Mouse (Mus musculus) embryonic fibroblast, embryonic 13.5 days (primary cell): Measurements from ENCODE around the gene Plekhg5. TPM values are rescaled to one million over a fixed set of nuclear protein-coding genes. Genes with fewer than 3 reads are reported as not detected.

Experiments used
- H3K27ac ChIP-seq: 2 replicates; pipeline ENCODE4 v1.5.1; 2012; ENCODE audit warnings: low read length, control low read depth, inconsistent platforms; ENCODE audit not compliant: insufficient read depth
- H3K4me1 ChIP-seq: 2 replicates; pipeline ENCODE4 v1.6.1; 2011; ENCODE audit warnings: low read length; ENCODE audit not compliant: control insufficient read depth, insufficient read depth
- H3K4me3 ChIP-seq: 2 replicates; pipeline ENCODE4 v1.5.1; 2011; ENCODE audit warnings: mild to moderate bottlenecking, control low read depth, low read length; ENCODE audit not compliant: insufficient read depth
- CTCF ChIP-seq: IDR thresholded peaks from 2 replicates; pipeline ENCODE4 v1.5.1; 2011; ENCODE audit warnings: mild to moderate bottlenecking, control low read depth, low read length, moderate library complexity, borderline replicate concordance; ENCODE audit not compliant: insufficient read depth
- POLR2A ChIP-seq: IDR thresholded peaks from 2 replicates; pipeline ENCODE4 v1.6.1; 2011; ENCODE audit warnings: low read depth, mild to moderate bottlenecking, control low read depth, low read length, moderate library complexity
- polyA plus RNA-seq: library from polyadenylated mRNA; stranded (reverse); fragments of >200 nt; gene quantifications from 2 replicates; pipeline ENCODE4 v1.2.4, GENCODE M21; 2011; ENCODE audit warnings: low read depth; ENCODE audit not compliant: missing spikeins, insufficient read length

Plekhg5 gene
- polyA plus RNA-seq, 1 experiment: 8.8 TPM

GRCm38 (mm10) chr4:152125161-152126025 is 53.1 kb downstream of the Plekhg5 start:
- no peaks in the 10 kb centered on the region for H3K4me1 ChIP-seq
- no peak overlapping the region for H3K27ac ChIP-seq
- no peak overlapping the region; the same call in 1 of the 2 replicates for H3K4me3 ChIP-seq
- TF ChIP-seq CTCF: no peak
- no peak for TF ChIP-seq POLR2A

DNA sequence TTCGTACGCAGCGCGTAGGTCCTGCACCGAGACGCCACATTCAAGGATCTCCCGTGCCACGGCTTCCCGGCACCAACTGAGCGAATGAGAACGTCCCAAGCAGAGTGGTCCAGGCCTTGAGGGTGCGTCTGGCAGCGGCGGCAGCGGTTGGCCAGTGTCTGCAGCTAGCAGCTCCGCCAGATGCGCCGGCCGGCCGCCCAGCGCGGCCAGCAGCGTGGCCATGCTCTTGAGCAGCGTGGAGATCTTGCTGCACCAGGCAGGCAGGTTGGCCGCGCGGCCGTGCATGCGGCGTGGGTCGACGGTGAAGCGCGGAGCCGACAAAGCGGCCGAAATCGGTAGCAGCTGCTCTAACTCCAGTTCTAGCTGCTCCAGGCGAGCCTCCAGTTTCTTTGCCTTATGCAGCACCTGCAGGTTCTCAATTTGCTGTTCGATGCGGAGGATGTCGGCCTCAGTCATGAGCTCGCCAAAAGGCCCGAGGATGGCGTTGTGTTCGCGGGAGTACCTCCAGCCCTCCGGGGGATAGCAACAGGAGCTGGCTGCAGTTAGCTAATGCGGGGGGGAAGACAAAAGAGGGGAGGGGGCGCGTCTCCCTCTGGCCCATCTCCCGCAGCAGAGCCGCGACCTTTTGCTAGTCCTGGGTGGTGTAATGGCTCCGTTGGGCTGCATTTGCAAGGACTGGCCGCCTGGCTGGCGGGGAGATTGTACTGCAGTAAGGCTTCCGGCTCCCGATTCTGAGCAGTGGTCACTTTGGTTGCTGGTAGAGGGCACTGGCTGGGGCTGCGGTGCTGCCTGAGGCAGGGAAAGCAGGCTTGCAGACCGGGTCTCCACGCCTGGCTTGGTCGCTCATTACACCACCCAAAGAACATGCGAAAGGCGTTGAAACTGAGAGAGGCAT is 54.0 kb downstream of the Plekhg5 start:
- H3K4me1 ChIP-seq: no peaks in the 10 kb centered on the region

GRCm38 (mm10) chr4:152127884-152128283 is 55.6 kb downstream of the Plekhg5 start:
- H3K27ac ChIP-seq: no peak overlapping the region
- H3K4me3 ChIP-seq: no peak overlapping the region
- TF ChIP-seq CTCF: no peak
- no peak for TF ChIP-seq POLR2A
- H3K4me1 ChIP-seq: no peaks in the 10 kb centered on the region

More for the DNA sequence above, 54.0 kb downstream of the Plekhg5 start:
- Histone ChIP-seq H3K4me3 (no peak overlapping the region; the same call in 1 of the 2 replicates), H3K27ac (no peak overlapping the region)
- TF ChIP-seq CTCF: no peak
- no peak for TF ChIP-seq POLR2A

GRCm38 (mm10) chr4:152128784-152129183 is 56.5 kb downstream of the Plekhg5 start:
- no peaks in the 10 kb centered on the region for H3K4me1 ChIP-seq
- TF ChIP-seq POLR2A (no peak), CTCF (no peak)
- H3K4me3 ChIP-seq: no peak overlapping the region
- no peak overlapping the region for H3K27ac ChIP-seq

DNA sequence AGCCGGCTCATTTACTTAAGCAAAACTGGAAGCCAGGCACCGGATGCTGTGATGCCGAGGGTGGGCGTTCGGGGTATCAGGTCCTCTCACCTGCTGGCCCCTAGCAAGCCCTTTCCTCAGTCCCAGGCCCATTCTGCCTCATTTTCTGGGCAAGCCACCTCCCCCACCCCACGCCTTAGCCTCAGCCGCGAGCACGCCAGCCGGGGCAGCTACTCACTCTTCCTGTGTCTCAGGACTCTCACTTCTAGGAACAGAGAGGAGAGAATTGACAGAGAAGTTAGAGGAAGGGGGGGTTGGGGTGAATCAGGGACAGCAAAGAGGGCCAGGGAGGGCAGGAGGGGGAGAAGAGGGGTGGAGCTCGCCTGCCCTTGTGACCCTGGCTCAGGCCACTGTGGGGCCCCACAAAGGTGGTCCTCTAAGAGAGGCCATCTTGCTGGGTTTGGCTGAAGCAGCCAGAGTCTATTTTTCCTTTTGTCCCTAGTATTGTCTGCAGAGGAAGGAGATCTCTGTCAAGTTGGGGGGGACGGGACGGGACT is 57.2 kb downstream of the Plekhg5 start:
- H3K4me1 ChIP-seq: no peaks in the 10 kb centered on the region
- no peak overlapping the region for H3K27ac ChIP-seq
- TF ChIP-seq POLR2A (no peak), CTCF (no peak)
- H3K4me3 ChIP-seq: no peak overlapping the region

GRCm38 (mm10) chr4:152130771-152131653 is 58.7 kb downstream of the Plekhg5 start:
- TF ChIP-seq POLR2A (no peak), CTCF (0 out of 2 replicates have a peak, but pooled peaks have one; percentile 8)
- Histone ChIP-seq H3K4me3 (peak overlapping the region; percentile 9), H3K4me1 (no peaks in the 10 kb centered on the region), H3K27ac (no peak overlapping the region)

GRCm38 (mm10) chr4:152131809-152132771 is 59.8 kb downstream of the Plekhg5 start:
- Histone ChIP-seq H3K4me1 (no peaks in the 10 kb centered on the region), H3K4me3 (no peak overlapping the region), H3K27ac (no peak overlapping the region)
- no peak for TF ChIP-seq CTCF
- TF ChIP-seq POLR2A: no peak

GRCm38 (mm10) chr4:152132772-152133169 is 60.5 kb downstream of the Plekhg5 start:
- Histone ChIP-seq H3K4me1 (no peaks in the 10 kb centered on the region), H3K27ac (no peak overlapping the region), H3K4me3 (no peak overlapping the region)
- TF ChIP-seq POLR2A (no peak), CTCF (no peak)
